Mouse (Mus musculus): ENCODE measurements at regions not wholly inside any gene's neighbourhood (a gene's known extent, or its start where the extent isn't known, plus 50 kb on each side); places are given as distances from the start of the nearest gene placed in this dataset.

- no peak for TF ChIP-seq EP300 (IDR thresholded peaks at IDR 0.05; ENCODE audit: low read depth)
- no peak for TF ChIP-seq CTCF (IDR thresholded peaks at IDR 0.05; ENCODE audit: low read depth)
Observed at GRCm38 (mm10) chr10:44730721-44731120, 202.4 kb upstream of the Prdm1 start.

Measured in liver, postnatal 0 days (tissue).